Mouse (Mus musculus) limb, embryonic 13.5 days (tissue): ENCODE measurements at regions not wholly inside any gene's neighbourhood (a gene's known extent, or its start where the extent isn't known, plus 50 kb on each side); places are given as distances from the start of the nearest gene placed in this dataset.

Experiments
- ATAC-seq: fragments of 200-750 bp; cut with Nextera tagmentation; 2 replicates; pipeline ENCODE4 v1.8.0; 2017; ENCODE audit warnings: low read depth, moderate number of reproducible peaks, moderate TSS enrichment; ENCODE audit not compliant: low FRiP score
- H3K27ac ChIP-seq: fragments of 300-500 bp; sonication (generic); 2 replicates; pipeline ENCODE4 v1.5.1; 2015; ENCODE audit warnings: inconsistent platforms, mild to moderate bottlenecking, moderate library complexity
- H3K27me3 ChIP-seq: fragments of 300-500 bp; sonication (generic); 2 replicates; pipeline ENCODE4 v1.6.1; 2015; ENCODE audit warnings: mild to moderate bottlenecking, inconsistent platforms
- H3K36me3 ChIP-seq: fragments of 300-500 bp; sonication (generic); 2 replicates; pipeline ENCODE4 v1.6.1; 2015; ENCODE audit warnings: inconsistent platforms, mild to moderate bottlenecking, moderate library complexity
- H3K4me1 ChIP-seq: fragments of 300-500 bp; sonication (generic); 2 replicates; pipeline ENCODE4 v1.6.1; 2015; ENCODE audit warnings: inconsistent platforms
- H3K4me2 ChIP-seq: fragments of 300-500 bp; sonication (generic); replicated peaks from 2 replicates; pipeline ENCODE4 v1.6.1; 2015; ENCODE audit warnings: inconsistent platforms, mild to moderate bottlenecking, moderate library complexity
- H3K4me3 ChIP-seq: fragments of 300-500 bp; sonication (generic); 2 replicates; pipeline ENCODE4 v1.5.1; 2015; ENCODE audit warnings: moderate library complexity, mild to moderate bottlenecking, inconsistent platforms
- H3K9ac ChIP-seq: fragments of 300-500 bp; sonication (generic); 2 replicates; pipeline ENCODE4 v1.6.1; 2015; ENCODE audit warnings: mild to moderate bottlenecking, inconsistent platforms
- H3K9me3 ChIP-seq: fragments of 300-500 bp; sonication (generic); 2 replicates; pipeline ENCODE4 v1.6.1; 2016; ENCODE audit warnings: inconsistent platforms
- WGBS: fragments of 180-500 bp; shearing (Covaris S2); methylation state at CpG from one replicate; pipeline ENCODE4 v1.1.7; 2015; 5-methylcytosine and 5-hydroxymethylcytosine counted together

GRCm38 (mm10) chr1:81759919-81760318 is 473.0 kb upstream of the Gm9747 start:
- no peak overlapping the region for H3K9ac ChIP-seq
- no peak overlapping the region for H3K4me2 ChIP-seq
- H3K36me3 ChIP-seq, result no peaks in the 10 kb centered on the region
- 0 out of 2 replicates have a peak, but pooled peaks cover 4% of the 10 kb centered on the region for H3K4me1 ChIP-seq
- WGBS, result 85% methylated on average over 2 of the region's 2 CpGs
- no peaks in the 10 kb centered on the region for H3K27me3 ChIP-seq
- H3K9me3 ChIP-seq, result no peaks in the 10 kb centered on the region
- no peak for ATAC-seq
- no peak overlapping the region for H3K4me3 ChIP-seq
- H3K27ac ChIP-seq, result no peak overlapping the region

DNA sequence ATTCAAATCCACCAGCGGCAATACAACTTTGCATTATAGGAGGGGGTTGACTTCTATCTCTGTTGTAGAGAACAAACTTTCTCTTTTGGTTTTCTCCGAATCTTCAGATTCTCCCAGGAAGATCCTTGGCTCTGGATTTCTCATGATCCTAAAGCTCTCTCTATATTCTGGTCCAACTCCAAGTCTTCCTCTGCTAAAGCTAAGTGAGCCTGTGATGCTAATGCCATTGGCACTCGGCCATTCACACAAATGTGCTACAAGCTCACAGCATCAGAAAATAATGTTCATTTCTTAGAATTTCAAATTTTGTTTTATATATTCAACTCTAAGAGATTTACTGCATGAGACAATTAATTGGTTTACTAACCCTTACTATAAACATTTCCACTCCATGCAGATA is 461.2 kb upstream of the Gm9747 start:
- WGBS, result 89% methylated on average over 3 of the region's 3 CpGs
- no peak overlapping the region for H3K9ac ChIP-seq

GRCm38 (mm10) chr1:81780583-81780982 is 452.3 kb upstream of the Gm9747 start:
- no peaks in the 10 kb centered on the region for H3K27me3 ChIP-seq
- no peak overlapping the region for H3K4me2 ChIP-seq
- no peak overlapping the region for H3K9ac ChIP-seq
- no peak overlapping the region for H3K27ac ChIP-seq
- no peaks in the 10 kb centered on the region for H3K9me3 ChIP-seq
- H3K36me3 ChIP-seq, result no peaks in the 10 kb centered on the region
- H3K4me1 ChIP-seq, result no peaks in the 10 kb centered on the region
- no peak for ATAC-seq
- no peak overlapping the region for H3K4me3 ChIP-seq

More for the DNA sequence above, 461.2 kb upstream of the Gm9747 start:
- no peak overlapping the region for H3K4me3 ChIP-seq
- no peak overlapping the region for H3K27ac ChIP-seq
- no peaks in the 10 kb centered on the region for H3K36me3 ChIP-seq
- H3K9me3 ChIP-seq, result no peaks in the 10 kb centered on the region
- ATAC-seq, result no peak
- H3K4me2 ChIP-seq, result no peak overlapping the region
- no peaks in the 10 kb centered on the region for H3K27me3 ChIP-seq
- H3K4me1 ChIP-seq, result no peaks in the 10 kb centered on the region

GRCm38 (mm10) chr1:81784305-81784704 is 448.6 kb upstream of the Gm9747 start:
- no peak overlapping the region for H3K4me3 ChIP-seq

DNA sequence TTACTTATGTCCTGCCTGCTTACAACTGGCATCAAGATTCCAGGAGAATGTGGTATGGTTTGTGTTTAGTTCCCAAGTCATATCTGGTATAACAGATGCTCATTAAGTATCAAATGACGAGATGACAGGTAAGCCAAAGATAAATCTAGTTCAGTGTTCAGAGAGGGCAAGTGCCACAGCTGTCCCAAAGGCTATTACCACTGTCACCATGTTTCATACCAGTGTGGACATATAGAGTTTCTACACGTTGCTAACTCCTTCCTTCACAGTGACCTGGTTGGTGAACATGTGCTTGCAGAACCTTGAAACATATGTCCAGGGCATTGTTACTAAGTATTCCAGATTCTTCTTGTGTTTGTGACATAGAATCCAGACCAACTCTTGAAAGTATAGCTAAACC is 438.1 kb upstream of the Gm9747 start:
- Histone ChIP-seq H3K36me3 (no peaks in the 10 kb centered on the region), H3K27me3 (no peaks in the 10 kb centered on the region), H3K9me3 (no peaks in the 10 kb centered on the region), H3K9ac (no peak overlapping the region), H3K4me2 (no peak overlapping the region), H3K4me3 (no peak overlapping the region), H3K4me1 (no peaks in the 10 kb centered on the region), H3K27ac (no peak overlapping the region)
- WGBS, result 47% methylated on average over 2 of the region's 2 CpGs
- ATAC-seq, result no peak

More at GRCm38 (mm10) chr1:81784305-81784704, 448.6 kb upstream of the Gm9747 start:
- H3K27me3 ChIP-seq, result no peaks in the 10 kb centered on the region
- H3K27ac ChIP-seq, result no peak overlapping the region
- 48% methylated on average over 1 of the region's 1 CpGs for WGBS
- no peak overlapping the region for H3K9ac ChIP-seq
- H3K4me2 ChIP-seq, result no peak overlapping the region
- H3K36me3 ChIP-seq, result no peaks in the 10 kb centered on the region
- no peaks in the 10 kb centered on the region for H3K9me3 ChIP-seq
- ATAC-seq, result no peak
- no peaks in the 10 kb centered on the region for H3K4me1 ChIP-seq

DNA sequence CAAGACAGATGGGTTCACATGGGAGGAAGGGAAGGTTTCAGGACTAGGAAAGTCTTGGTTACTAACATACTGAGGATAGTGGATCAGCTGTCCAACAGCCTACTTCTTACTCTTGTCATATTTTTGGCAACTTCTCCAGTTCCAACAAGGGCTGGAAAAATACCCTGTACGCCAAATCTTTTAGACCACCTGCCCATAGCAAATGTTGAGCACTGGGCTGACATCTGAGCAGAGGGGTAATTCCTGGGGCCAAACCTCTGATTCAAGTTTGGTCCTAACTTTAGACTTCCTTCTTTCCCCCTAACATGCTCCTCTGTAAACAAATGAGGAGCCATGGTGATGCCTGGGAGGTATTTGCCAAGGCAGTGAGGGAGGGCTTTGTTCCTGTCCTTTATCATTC is 437.5 kb upstream of the Gm9747 start:
- Histone ChIP-seq H3K4me2 (no peak overlapping the region), H3K4me3 (no peak overlapping the region), H3K9ac (no peak overlapping the region), H3K4me1 (no peaks in the 10 kb centered on the region), H3K9me3 (no peaks in the 10 kb centered on the region), H3K27ac (no peak overlapping the region), H3K27me3 (no peaks in the 10 kb centered on the region), H3K36me3 (no peaks in the 10 kb centered on the region)
- whole genome bisulfite sequencing, result 78% methylated on average over 1 of the region's 1 CpGs
- ATAC-seq, result peak; percentile 61; the same call in 1 of the 2 replicates

GRCm38 (mm10) chr1:81811591-81811990 is 421.3 kb upstream of the Gm9747 start:
- Histone ChIP-seq H3K9ac (no peak overlapping the region), H3K9me3 (no peaks in the 10 kb centered on the region), H3K36me3 (no peaks in the 10 kb centered on the region), H3K27me3 (no peaks in the 10 kb centered on the region), H3K4me3 (no peak overlapping the region), H3K4me2 (no peak overlapping the region), H3K4me1 (no peaks in the 10 kb centered on the region), H3K27ac (no peak overlapping the region)
- ATAC-seq, result no peak

GRCm38 (mm10) chr1:81818884-81819283 is 414.0 kb upstream of the Gm9747 start:
- Histone ChIP-seq H3K9ac (no peak overlapping the region), H3K4me3 (no peak overlapping the region), H3K9me3 (no peaks in the 10 kb centered on the region), H3K27ac (no peak overlapping the region), H3K27me3 (no peaks in the 10 kb centered on the region), H3K4me1 (no peaks in the 10 kb centered on the region), H3K4me2 (no peak overlapping the region), H3K36me3 (no peaks in the 10 kb centered on the region)
- no peak for ATAC-seq

- Histone ChIP-seq H3K4me2 (no peak overlapping the region), H3K27ac (no peak overlapping the region), H3K9me3 (no peaks in the 10 kb centered on the region), H3K4me3 (no peak overlapping the region), H3K4me1 (no peaks in the 10 kb centered on the region), H3K36me3 (no peaks in the 10 kb centered on the region), H3K9ac (no peak overlapping the region), H3K27me3 (no peaks in the 10 kb centered on the region)
- no peak for ATAC-seq
- WGBS, result 83% methylated on average over 3 of the region's 3 CpGs
Measured at GRCm38 (mm10) chr1:81841966-81842365, 390.9 kb upstream of the Gm9747 start.

DNA sequence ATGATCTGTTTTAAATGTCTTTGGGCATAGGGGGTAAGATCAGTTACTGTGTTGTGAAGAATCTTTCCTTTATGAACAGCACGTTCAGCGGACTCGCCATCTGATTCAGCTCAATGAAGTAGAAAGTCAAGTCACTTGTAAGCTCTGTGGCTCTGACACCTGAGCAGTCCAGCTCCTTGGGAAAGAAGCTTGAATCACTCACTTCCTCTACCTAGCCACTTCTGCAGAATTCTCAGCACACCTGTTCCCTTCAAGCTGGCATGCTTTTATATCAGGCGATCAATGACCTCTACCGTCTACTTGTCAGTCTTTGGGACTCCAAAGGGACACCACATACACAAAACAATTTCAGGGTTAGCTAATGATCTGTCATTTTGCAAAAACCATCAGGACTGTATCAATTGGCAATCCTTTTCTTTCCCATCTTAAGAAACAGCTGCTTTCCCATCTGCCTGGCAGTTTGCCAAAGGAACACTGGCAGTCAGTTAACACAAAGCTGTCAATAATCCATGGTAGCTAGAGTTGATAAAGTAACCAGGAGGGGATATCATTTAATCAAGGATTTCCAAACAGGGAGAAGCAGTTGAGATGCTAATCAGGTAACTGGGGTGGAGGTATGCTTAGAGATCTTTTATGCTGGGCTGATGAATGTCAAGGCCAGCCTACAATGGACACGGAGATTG is 382.3 kb upstream of the Gm9747 start:
- Histone ChIP-seq H3K4me1 (no peaks in the 10 kb centered on the region), H3K36me3 (no peaks in the 10 kb centered on the region), H3K9ac (no peak overlapping the region), H3K27ac (no peak overlapping the region), H3K4me2 (no peak overlapping the region), H3K9me3 (no peaks in the 10 kb centered on the region), H3K27me3 (no peaks in the 10 kb centered on the region), H3K4me3 (no peak overlapping the region)
- 89% methylated on average over 6 of the region's 6 CpGs for WGBS
- ATAC-seq, result no peak

GRCm38 (mm10) chr1:81859464-81859863 is 373.4 kb upstream of the Gm9747 start:
- no peak overlapping the region for H3K4me2 ChIP-seq
- H3K9ac ChIP-seq, result no peak overlapping the region
- no peak overlapping the region for H3K4me3 ChIP-seq
- H3K27ac ChIP-seq, result no peak overlapping the region
- 0 out of 2 replicates have a peak, but pooled peaks cover 3% of the 10 kb centered on the region for H3K4me1 ChIP-seq
- no peak for ATAC-seq
- no peaks in the 10 kb centered on the region for H3K36me3 ChIP-seq
- H3K9me3 ChIP-seq, result no peaks in the 10 kb centered on the region
- no peaks in the 10 kb centered on the region for H3K27me3 ChIP-seq
- WGBS, result 65% methylated on average over 2 of the region's 2 CpGs

DNA sequence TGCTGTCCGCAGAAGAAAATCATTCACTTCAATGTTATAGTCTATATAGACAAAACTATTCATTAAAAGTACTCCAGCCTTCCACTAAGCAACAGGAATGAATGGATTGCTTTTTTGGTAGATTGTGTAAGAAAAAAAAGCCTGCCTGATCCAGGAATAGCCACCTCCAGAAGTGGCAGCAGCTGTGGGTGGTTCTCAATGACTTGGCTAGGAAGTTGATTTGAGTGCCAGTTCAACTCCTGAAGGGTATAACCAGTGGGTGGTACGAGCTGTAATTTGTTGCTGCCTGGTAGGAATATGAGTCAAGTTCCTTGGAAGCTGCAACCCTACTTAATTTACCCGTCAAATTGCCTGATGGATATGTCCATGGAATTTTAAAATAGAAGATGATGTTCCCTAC is 368.3 kb upstream of the Gm9747 start:
- Histone ChIP-seq H3K4me3 (no peak overlapping the region), H3K36me3 (no peaks in the 10 kb centered on the region), H3K4me1 (no peaks in the 10 kb centered on the region), H3K27ac (no peak overlapping the region), H3K27me3 (no peaks in the 10 kb centered on the region), H3K4me2 (no peak overlapping the region), H3K9ac (no peak overlapping the region), H3K9me3 (no peaks in the 10 kb centered on the region)
- WGBS, result 77% methylated on average over 3 of the region's 3 CpGs
- no peak for ATAC-seq

DNA sequence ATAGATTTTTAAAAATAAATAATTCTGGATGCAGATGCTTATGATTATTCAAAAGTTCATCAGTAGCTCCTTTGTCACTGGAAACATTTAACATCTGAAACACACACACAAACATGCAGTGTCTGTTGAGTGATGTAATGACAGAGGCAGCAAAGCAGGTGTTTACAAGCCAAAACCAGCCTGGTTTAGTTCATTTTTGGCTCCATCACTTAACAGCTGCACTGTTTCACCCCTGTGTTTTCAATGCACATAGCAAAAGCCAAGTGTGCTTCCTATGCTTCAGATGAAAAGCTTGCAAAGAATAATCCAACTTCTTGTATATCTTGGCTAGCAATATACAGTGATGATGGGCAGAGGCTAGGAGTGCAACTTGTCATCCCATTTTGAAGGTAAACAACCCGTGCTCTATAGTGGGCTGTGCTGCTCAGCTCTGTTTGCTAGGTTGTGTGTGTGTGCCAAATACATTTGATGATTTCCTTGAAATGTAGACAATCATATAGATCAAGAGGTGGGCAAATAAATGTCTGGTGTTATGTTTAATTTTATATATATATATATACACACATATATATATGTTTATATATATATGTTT is 345.9 kb upstream of the Gm9747 start:
- Histone ChIP-seq H3K4me2 (no peak overlapping the region), H3K27ac (no peak overlapping the region), H3K9me3 (no peaks in the 10 kb centered on the region), H3K4me1 (no peaks in the 10 kb centered on the region), H3K27me3 (no peaks in the 10 kb centered on the region), H3K9ac (no peak overlapping the region), H3K4me3 (no peak overlapping the region), H3K36me3 (no peaks in the 10 kb centered on the region)
- ATAC-seq, result no peak
- WGBS, result 70% methylated on average over 1 of the region's 1 CpGs
